Mouse (Mus musculus) erythroblast, embryonic 14.5 days (primary cell): ENCODE measurements around the gene Gnptab. TPM values are rescaled to one million over a fixed set of nuclear protein-coding genes. Genes with fewer than 3 reads are reported as not detected.

Source experiments
- H3K27me3 ChIP-seq: 2 replicates; pipeline ENCODE4 v1.6.1; 2012; ENCODE audit warnings: inconsistent platforms; ENCODE audit not compliant: control insufficient read depth
- H3K36me3 ChIP-seq: 2 replicates; pipeline ENCODE4 v1.6.1; 2012; ENCODE audit warnings: mild to moderate bottlenecking, inconsistent platforms; ENCODE audit not compliant: control insufficient read depth
- H3K4me1 ChIP-seq: 2 replicates; pipeline ENCODE4 v1.6.1; 2012; ENCODE audit warnings: inconsistent platforms; ENCODE audit not compliant: control insufficient read depth
- H3K4me3 ChIP-seq: replicated peaks from 2 replicates; pipeline ENCODE3; 2012; ENCODE audit warnings: moderate library complexity, mild to moderate bottlenecking, inconsistent platforms
- H3K9me3 ChIP-seq: 2 replicates; pipeline ENCODE4 v1.6.1; 2012; ENCODE audit warnings: low read length, inconsistent platforms, mixed read lengths; ENCODE audit not compliant: control insufficient read depth
- GATA1 ChIP-seq: IDR thresholded peaks from 2 replicates; pipeline ENCODE4 v1.6.1; 2012; ENCODE audit warnings: low read length, inconsistent platforms, mixed read lengths
- TAL1 ChIP-seq: IDR thresholded peaks from 3 replicates; pipeline ENCODE4 v1.6.1; 2012; ENCODE audit warnings: low read length, inconsistent platforms, mixed read lengths
- polyA plus RNA-seq: library from polyadenylated mRNA; stranded (reverse); fragments of >175 nt; gene quantifications from 2 replicates; pipeline ENCODE4 v1.2.3, GENCODE M21; 2012

Gene Gnptab
- polyA plus RNA-seq, result 0.01 and 0.08 TPM in 2 replicates

DNA sequence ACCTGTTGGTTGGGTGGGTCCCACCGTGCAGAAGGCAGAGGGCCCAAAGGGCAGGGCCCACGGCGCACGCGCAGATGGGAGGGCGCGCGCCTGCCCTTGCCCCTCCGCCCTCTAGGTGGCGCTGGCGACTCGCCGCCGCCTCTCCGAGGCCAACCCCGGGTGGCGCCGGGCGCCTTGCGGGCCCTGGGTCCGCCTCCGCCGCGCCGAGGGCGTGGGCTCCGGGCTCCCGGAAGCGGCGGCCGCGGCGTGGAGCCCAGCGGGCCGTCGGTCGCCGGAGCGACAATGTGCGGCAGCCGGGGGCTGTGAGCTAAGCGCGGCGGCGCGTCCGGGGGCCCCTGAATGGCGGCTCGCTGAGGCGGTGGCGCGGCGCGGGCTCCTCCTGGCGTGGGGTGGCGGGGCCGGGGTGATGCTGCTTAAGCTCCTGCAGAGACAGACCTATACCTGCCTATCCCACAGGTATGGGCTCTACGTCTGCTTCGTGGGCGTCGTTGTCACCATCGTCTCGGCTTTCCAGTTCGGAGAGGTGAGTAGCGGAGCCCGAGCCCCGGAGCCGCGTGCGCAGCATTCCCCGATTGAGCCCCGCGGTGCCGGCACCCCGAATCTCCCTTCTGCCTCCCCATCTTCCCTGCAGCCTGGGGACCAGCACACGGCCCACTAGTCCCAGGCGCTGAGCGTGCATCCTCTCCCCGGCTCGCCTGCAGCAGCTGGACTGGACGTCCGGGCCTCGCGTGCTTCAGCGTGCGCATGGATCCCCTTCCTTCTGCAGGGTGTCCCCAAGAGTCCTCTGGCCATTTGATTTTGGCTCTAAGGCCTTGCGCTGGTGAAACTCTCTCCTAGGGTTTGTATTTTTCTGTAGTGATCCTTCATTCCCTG, at the start of gene Gnptab, which contains the start of gene Dram1:
Gnptab (plus strand) TSS at position 120 of the 873 bp plus-strand sequence.
Dram1 (minus strand) TSS at position 68 of the 873 bp plus-strand sequence.
- peaks cover 40% of the 10 kb centered on the region for H3K4me1 ChIP-seq

GRCm38 (mm10) chr10:88330695-88331094, 48.2 kb upstream of the Gnptab start:
- no peak for TF ChIP-seq GATA1
- TF ChIP-seq TAL1, result no peak
- Histone ChIP-seq H3K36me3 (no peaks in the 10 kb centered on the region), H3K27me3 (no peaks in the 10 kb centered on the region), H3K4me1 (no peaks in the 10 kb centered on the region), H3K9me3 (no peaks in the 10 kb centered on the region), H3K4me3 (no peak overlapping the region)

More for the DNA sequence above, at the start of gene Gnptab, which contains the start of gene Dram1:
- H3K4me3 ChIP-seq, result peak within 1 kb of the TSS; percentile 80
- H3K9me3 ChIP-seq, result no peaks in the 10 kb centered on the region
- no peak for TF ChIP-seq GATA1
- H3K36me3 ChIP-seq, result no peaks in the 10 kb centered on the region
- no peaks in the 10 kb centered on the region for H3K27me3 ChIP-seq

- H3K36me3 ChIP-seq, result no peaks in the 10 kb centered on the region
- no peaks in the 10 kb centered on the region for H3K27me3 ChIP-seq
- H3K4me3 ChIP-seq, result no peak overlapping the region
- no peaks in the 10 kb centered on the region for H3K9me3 ChIP-seq
- peaks cover 2% of the 10 kb centered on the region for H3K4me1 ChIP-seq
- TF ChIP-seq GATA1 (no peak), TAL1 (no peak)
These were observed 38.3 kb upstream of the Gnptab start for GRCm38 (mm10) chr10:88340660-88341059.

DNA sequence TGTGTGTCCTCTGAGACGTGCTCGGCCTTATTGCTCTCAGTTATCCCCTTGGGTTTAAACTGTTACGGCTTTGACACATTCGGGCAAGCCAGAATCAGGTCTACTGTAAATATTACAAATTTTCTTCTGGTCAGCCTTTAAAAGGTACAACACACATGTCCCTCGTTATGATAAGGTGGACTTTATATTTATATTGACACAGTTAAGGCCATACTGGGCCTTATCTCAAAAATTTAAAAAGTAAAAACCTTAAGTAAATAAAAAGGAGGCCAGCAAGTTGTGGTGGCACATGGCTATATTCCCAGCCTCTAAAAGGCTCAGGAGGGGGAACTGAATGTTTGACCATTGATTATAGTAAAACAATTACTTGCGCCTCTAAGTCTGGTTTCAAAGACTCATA, 37.6 kb upstream of the Gnptab start:
- TF ChIP-seq GATA1, result no peak
- TF ChIP-seq TAL1, result no peak
- Histone ChIP-seq H3K4me3 (no peak overlapping the region), H3K36me3 (no peaks in the 10 kb centered on the region), H3K9me3 (no peaks in the 10 kb centered on the region), H3K4me1 (peaks cover 2% of the 10 kb centered on the region), H3K27me3 (no peaks in the 10 kb centered on the region)

GRCm38 (mm10) chr10:88345899-88346401, 33.0 kb upstream of the Gnptab start:
- H3K4me3 ChIP-seq, result no peak overlapping the region
- no peaks in the 10 kb centered on the region for H3K4me1 ChIP-seq
- TF ChIP-seq GATA1 (no peak), TAL1 (no peak)
- H3K27me3 ChIP-seq, result no peaks in the 10 kb centered on the region
- no peaks in the 10 kb centered on the region for H3K9me3 ChIP-seq
- H3K36me3 ChIP-seq, result no peaks in the 10 kb centered on the region

DNA sequence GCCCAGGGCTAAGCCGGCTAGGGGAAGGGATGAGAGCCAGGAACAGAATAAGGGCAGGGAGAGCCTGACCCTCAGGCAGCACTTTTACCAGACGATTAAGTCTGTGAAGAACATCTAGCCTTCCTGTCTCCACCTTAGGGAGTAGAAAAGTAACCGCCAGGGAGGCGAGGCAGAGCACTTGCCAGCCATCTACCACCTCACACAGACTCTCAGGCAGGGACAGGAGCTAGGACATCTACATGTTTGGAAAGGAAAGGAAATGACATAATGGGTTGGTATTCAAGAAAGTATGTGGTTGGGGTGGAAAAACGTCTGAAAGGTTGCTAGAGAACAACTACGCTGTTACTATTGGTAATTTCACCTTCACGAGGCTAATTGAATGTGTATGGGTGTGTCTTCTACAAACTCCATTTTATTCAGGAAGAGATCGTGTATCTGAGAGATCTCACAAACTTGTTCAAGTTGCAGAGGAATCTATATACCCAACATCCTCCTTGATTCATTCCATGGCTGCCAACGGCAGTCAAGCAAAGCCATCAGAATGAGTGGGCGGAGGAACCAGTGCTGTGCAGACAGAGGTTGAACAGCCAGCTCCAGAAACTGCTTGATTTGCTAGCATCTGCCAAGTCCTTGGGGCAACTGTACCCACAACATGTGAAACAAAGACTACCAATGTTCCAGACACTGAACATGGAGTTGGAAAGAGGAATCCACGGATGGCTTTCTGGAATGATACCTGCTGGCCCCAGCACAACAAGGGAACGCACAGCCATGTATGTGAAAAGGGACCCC, 32.3 kb upstream of the Gnptab start:
- Histone ChIP-seq H3K4me3 (no peak overlapping the region), H3K27me3 (no peaks in the 10 kb centered on the region), H3K36me3 (no peaks in the 10 kb centered on the region), H3K4me1 (peaks cover 2% of the 10 kb centered on the region), H3K9me3 (no peaks in the 10 kb centered on the region)
- TF ChIP-seq GATA1 (no peak), TAL1 (no peak)

DNA sequence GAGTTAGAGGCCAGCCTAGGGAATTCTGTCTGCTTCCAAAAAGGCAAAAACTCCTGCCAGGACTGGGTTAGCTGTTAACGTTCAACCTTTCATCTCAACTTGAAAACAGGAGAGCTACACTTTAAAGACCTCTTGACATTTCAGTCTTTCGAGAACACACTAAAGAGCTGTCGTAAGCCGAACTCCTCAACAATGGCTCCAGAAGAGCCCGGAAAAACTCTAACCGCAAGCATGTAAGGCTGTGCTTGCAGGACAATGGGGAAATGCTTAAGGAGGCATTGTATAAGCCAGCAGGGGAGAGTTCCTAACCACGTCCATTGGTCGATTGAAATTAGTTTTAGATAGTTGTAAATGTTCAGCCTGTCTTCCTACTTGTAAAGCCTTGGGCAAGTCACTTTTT, 29.1 kb upstream of the Gnptab start:
- no peaks in the 10 kb centered on the region for H3K27me3 ChIP-seq
- no peak overlapping the region for H3K4me3 ChIP-seq
- H3K9me3 ChIP-seq, result no peaks in the 10 kb centered on the region
- TF ChIP-seq GATA1 (no peak), TAL1 (no peak)
- H3K4me1 ChIP-seq, result peaks cover 2% of the 10 kb centered on the region
- H3K36me3 ChIP-seq, result no peaks in the 10 kb centered on the region

GRCm38 (mm10) chr10:88350687-88351086, 28.2 kb upstream of the Gnptab start:
- no peaks in the 10 kb centered on the region for H3K36me3 ChIP-seq
- H3K27me3 ChIP-seq, result no peaks in the 10 kb centered on the region
- H3K4me3 ChIP-seq, result no peak overlapping the region
- H3K9me3 ChIP-seq, result no peaks in the 10 kb centered on the region
- TF ChIP-seq TAL1 (no peak), GATA1 (no peak)
- H3K4me1 ChIP-seq, result peaks cover 2% of the 10 kb centered on the region
